Mouse (Mus musculus) neural tube, embryonic 15.5 days (tissue): ENCODE measurements around the gene Cttnbp2nl. TPM values are rescaled to one million over a fixed set of nuclear protein-coding genes. Genes with fewer than 3 reads are reported as not detected.

ENCODE experiments used
- ATAC-seq: fragments of 200-750 bp; cut with Nextera tagmentation; 2 replicates; pipeline ENCODE4 v1.8.0; 2017; ENCODE audit warnings: mild to moderate bottlenecking, moderate TSS enrichment, moderate library complexity; ENCODE audit not compliant: low FRiP score
- H3K27ac ChIP-seq: fragments of 300-500 bp; sonication (generic); replicated peaks from 2 replicates; pipeline ENCODE4 v1.5.1; 2015; ENCODE audit warnings: mild to moderate bottlenecking, inconsistent platforms
- H3K27me3 ChIP-seq: fragments of 300-500 bp; sonication (generic); replicated peaks from 2 replicates; pipeline ENCODE4 v1.6.1; 2015; ENCODE audit warnings: inconsistent platforms
- H3K36me3 ChIP-seq: fragments of 300-500 bp; sonication (generic); 2 replicates; pipeline ENCODE4 v1.6.1; 2015; ENCODE audit warnings: inconsistent platforms
- H3K4me1 ChIP-seq: fragments of 300-500 bp; sonication (generic); 2 replicates; pipeline ENCODE4 v1.6.1; 2015; ENCODE audit warnings: inconsistent platforms
- H3K4me2 ChIP-seq: fragments of 300-500 bp; sonication (generic); 2 replicates; pipeline ENCODE4 v1.6.1; 2015; ENCODE audit warnings: inconsistent platforms, mild to moderate bottlenecking, moderate library complexity
- H3K4me3 ChIP-seq: fragments of 300-500 bp; sonication (generic); replicated peaks from 2 replicates; pipeline ENCODE4 v1.5.1; 2015; ENCODE audit warnings: mild to moderate bottlenecking, inconsistent platforms
- H3K9ac ChIP-seq: fragments of 300-500 bp; sonication (generic); replicated peaks from 2 replicates; pipeline ENCODE4 v1.6.1; 2015; ENCODE audit warnings: mild to moderate bottlenecking, inconsistent platforms
- H3K9me3 ChIP-seq: fragments of 300-500 bp; sonication (generic); replicated peaks from 2 replicates; pipeline ENCODE4 v1.6.1; 2016; ENCODE audit warnings: inconsistent platforms
- WGBS: fragments of 180-500 bp; shearing (Covaris S2); methylation state at CpG from one replicate; pipeline ENCODE4 v1.1.7; 2015; ENCODE audit warnings: mixed read lengths; 5-methylcytosine and 5-hydroxymethylcytosine counted together
- polyA plus RNA-seq: library from polyadenylated mRNA; unstranded; fragments of >200 nt; fragmentation: Nextera tagmentation; extraction: Ambion mirVana; gene quantifications from 2 replicates; pipeline ENCODE4 v1.2.1, GENCODE M21; 2015

Gene Cttnbp2nl
- polyA plus RNA-seq, 1 experiment from 2014 or later = 38.8 TPM

DNA sequence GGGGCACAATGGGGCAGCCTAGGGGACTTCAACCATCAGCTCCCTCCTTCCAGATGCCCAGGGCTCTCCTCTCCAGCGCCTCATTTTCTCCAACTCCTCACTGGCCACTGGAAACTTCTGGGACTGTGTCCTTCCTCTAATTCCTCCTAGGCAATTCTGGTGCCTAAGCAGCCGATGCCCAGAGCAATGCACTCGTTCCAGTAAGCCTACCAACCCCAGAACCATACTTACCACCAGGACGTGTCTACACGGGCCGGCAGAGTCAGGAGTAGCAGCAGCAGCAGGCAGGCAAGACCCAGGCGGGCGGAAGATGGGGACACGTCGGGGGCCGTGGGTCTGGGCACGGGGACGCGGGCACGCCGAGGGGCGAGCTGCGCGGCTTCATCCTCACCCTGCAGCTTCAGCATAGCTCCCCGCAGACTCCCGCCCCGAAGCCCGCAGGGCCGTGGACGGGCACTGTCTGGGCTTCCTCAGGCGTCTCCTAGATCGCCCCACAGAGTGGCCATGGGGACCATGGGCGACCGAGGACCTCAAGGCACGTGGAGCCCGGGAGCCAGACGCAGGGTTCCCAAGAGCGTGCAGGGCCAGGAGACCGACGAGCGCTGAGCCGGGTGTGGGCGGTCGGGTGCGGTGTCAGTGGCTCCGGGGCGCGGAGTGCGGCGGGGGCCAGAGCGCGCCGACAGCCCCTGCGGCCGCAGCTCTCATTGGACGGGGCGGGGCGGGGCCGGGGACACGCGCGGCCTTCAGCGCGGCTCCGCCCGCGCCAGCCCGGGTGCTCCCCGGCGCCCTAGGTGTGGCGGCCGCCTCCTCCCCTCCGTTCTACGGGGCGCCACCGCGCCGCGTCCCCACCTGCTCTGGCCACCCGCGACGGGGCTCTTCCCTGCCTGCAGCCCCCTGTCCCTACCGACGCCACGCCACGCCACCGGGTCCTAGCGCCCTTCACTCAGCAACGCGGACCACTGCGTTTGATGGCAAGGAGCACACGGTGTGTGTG, 91.6 kb downstream of the Cttnbp2nl start, which contains the start of gene Wnt2b:
Wnt2b (minus strand) TSS at position 856 of the 994 bp plus-strand sequence.
- H3K27me3 ChIP-seq = peaks cover 71% of the 10 kb centered on the region
- 1% methylated on average over 86 of the region's 87 CpGs for WGBS
- peak within 1 kb of the TSS; percentile 66 for H3K4me2 ChIP-seq
- H3K9me3 ChIP-seq = no peaks in the 10 kb centered on the region
- H3K4me3 ChIP-seq = peak within 1 kb of the TSS; percentile 53
- H3K9ac ChIP-seq = peak within 1 kb of the TSS; percentile 37
- H3K4me1 ChIP-seq = peaks cover 23% of the 10 kb centered on the region
- peak; percentile 65 for ATAC-seq
- no peak within 1 kb of the TSS for H3K27ac ChIP-seq
- H3K36me3 ChIP-seq = no peaks in the 10 kb centered on the region

GRCm38 (mm10) chr3:104960026-104961000, 92.6 kb downstream of the Cttnbp2nl start:
- Histone ChIP-seq H3K9me3 (no peaks in the 10 kb centered on the region), H3K27me3 (peaks cover 68% of the 10 kb centered on the region), H3K36me3 (0 out of 2 replicates have a peak, but pooled peaks cover under 1% of the 10 kb centered on the region), H3K4me1 (peaks cover 23% of the 10 kb centered on the region), H3K4me3 (peak overlapping the region; percentile 53; the same call in 1 of the 2 replicates), H3K4me2 (peak overlapping the region; percentile 66), H3K9ac (no peak overlapping the region), H3K27ac (no peak overlapping the region)
- no peak for ATAC-seq
- 15% methylated on average over 19 of the region's 19 CpGs for WGBS

- Histone ChIP-seq H3K9me3 (no peaks in the 10 kb centered on the region), H3K36me3 (peaks cover 12% of the 10 kb centered on the region), H3K27me3 (peaks cover 29% of the 10 kb centered on the region), H3K4me1 (peaks cover 7% of the 10 kb centered on the region), H3K4me2 (no peak overlapping the region), H3K9ac (no peak overlapping the region), H3K4me3 (no peak overlapping the region), H3K27ac (no peak overlapping the region)
- WGBS = 90% methylated on average over 6 of the region's 6 CpGs
- no peak for ATAC-seq
Measured at GRCm38 (mm10) chr3:104956131-104956581, 96.8 kb downstream of the Cttnbp2nl start.

- Histone ChIP-seq H3K27ac (no peak overlapping the region), H3K9ac (no peak overlapping the region), H3K4me1 (no peaks in the 10 kb centered on the region), H3K9me3 (no peaks in the 10 kb centered on the region), H3K4me3 (no peak overlapping the region), H3K4me2 (no peak overlapping the region), H3K27me3 (peaks cover 13% of the 10 kb centered on the region), H3K36me3 (peaks cover 20% of the 10 kb centered on the region)
- WGBS = 97% methylated on average over 15 of the region's 15 CpGs
- ATAC-seq = no peak
Measured at GRCm38 (mm10) chr3:104954551-104954950, 98.4 kb downstream of the Cttnbp2nl start.

- Histone ChIP-seq H3K4me2 (no peak overlapping the region), H3K9ac (no peak overlapping the region), H3K9me3 (no peaks in the 10 kb centered on the region), H3K36me3 (peaks cover 20% of the 10 kb centered on the region), H3K4me1 (no peaks in the 10 kb centered on the region), H3K27ac (no peak overlapping the region), H3K27me3 (peaks cover 10% of the 10 kb centered on the region), H3K4me3 (no peak overlapping the region)
- WGBS = 98% methylated on average over 3 of the region's 3 CpGs
- ATAC-seq = no peak
Measured at GRCm38 (mm10) chr3:104954137-104954536, 98.8 kb downstream of the Cttnbp2nl start.

DNA sequence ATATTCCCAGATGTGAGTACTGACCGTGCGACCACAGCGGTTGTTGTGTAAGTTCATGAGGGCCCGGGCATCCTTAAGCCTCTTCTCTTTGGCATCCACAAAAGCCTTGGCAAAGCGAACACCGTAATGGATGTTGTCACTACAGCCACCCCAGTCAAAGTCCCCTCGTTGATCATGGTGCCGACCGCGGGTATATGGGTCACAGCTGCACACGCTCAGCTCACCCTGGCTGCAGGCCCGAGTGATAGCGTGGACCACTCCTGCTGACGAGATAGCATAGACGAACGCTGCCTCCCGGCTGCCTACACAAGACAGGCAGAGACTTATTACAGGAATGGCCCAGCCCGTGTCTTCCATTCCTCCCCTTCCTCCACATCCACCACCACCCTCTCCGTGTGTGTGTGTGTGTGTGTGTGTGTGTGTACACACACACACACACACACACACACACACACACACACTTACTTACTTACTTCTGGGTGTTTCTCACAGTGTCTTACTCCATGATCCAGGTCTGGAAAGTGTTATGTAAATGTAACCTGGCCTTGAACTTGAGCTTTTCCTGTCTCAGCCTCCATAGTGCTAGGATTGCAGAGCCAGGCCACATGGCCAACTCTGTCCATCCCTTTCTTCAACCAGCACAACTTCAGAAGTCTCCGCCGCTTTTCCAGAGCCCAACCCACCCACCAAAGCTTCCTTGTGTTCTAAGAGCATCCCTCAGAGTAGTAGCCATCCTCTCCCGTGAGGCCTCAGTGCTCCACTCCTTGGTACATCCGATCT, 99.9 kb downstream of the Cttnbp2nl start:
- H3K4me2 ChIP-seq = no peak overlapping the region
- peaks cover 20% of the 10 kb centered on the region for H3K36me3 ChIP-seq
- peaks cover 3% of the 10 kb centered on the region; the same call in 1 of the 2 replicates for H3K27me3 ChIP-seq
- H3K9me3 ChIP-seq = no peaks in the 10 kb centered on the region
- no peak overlapping the region for H3K4me3 ChIP-seq
- no peaks in the 10 kb centered on the region for H3K4me1 ChIP-seq
- WGBS = 93% methylated on average over 23 of the region's 23 CpGs
- H3K27ac ChIP-seq = no peak overlapping the region
- no peak for ATAC-seq
- H3K9ac ChIP-seq = no peak overlapping the region

Other genes with a start within 250 kb of the Cttnbp2nl start
- 11.9 and 24.5 TPM in 2 replicates for gene Mov10, start 234.6 kb downstream of the Cttnbp2nl start, polyA plus RNA-seq
- 33.6 and 34.6 TPM in 2 replicates for gene St7l, start 189.1 kb downstream of the Cttnbp2nl start, polyA plus RNA-seq
- gene Capza1, start 188.6 kb downstream of the Cttnbp2nl start, polyA plus RNA-seq = 144 and 167 TPM in 2 replicates
- gene Wnt2b, start 91.2 kb downstream of the Cttnbp2nl start, polyA plus RNA-seq = 0.78 and 0.88 TPM in 2 replicates
- gene 4930564D02Rik, start 13.7 kb upstream of the Cttnbp2nl start, polyA plus RNA-seq = not detected in 2 replicates